Mouse (Mus musculus): ENCODE results near the gene Plcb2. TPM values are rescaled to one million over a fixed set of nuclear protein-coding genes. Genes with fewer than 3 reads are reported as not detected.

Plcb2 gene
- polyA plus RNA-seq, 1 experiment = not detected

DNA sequence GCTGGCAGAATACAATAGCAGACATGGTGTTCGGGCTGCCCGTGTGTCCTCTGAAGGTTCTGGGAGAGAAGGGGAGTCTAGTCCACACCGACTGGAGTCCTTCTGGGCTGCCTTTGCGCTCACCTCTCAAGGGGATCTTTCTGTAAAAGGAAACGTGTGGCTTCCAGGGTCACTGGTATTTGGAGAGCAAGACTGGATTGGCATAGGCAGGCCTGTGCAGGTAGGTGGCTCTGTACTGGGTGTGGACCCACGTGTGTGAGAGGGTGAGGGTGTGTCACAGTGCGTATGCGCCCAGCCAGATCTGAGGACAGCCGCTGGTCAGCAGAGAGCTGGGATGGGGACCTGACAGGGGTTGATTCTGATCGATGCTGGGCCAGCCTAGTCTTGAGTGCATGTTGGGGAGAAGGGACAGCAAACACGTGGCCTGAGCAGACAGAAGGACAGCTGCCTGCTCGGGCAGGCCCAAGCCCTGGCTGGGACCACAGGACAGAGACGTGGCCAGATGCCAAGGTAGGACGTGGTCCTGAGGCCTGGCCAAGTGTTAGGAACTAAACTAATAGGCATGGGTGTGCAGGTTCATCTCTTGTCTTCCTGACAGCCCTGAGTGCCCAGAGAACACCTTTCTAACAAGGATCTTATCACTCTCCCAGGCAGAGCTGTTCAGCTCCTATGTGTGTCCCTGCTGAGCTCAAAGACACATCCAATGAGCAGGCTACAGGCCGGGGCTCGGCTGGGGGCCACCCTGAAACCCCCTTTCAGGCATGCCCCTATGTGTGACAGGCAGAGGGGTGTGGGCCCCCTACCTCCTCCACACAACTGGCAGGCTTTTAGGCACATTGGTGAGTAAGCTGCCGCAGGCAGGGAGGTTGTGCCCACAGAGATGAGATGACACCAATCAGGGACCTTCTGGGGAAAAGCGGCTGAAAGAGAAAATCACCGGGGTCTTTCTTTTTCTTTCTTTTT, 64.2 kb downstream of the Plcb2 start:
- Histone ChIP-seq H3K9me3 (replicated peaks; ENCODE audit: control insufficient read depth, insufficient read depth, low read length, poor library complexity, severe bottlenecking) (no peaks in the 10 kb centered on the region), H3K4me1 (ENCODE audit: control insufficient read depth, insufficient read depth, low read length) (peaks cover 2% of the 10 kb centered on the region), H3K4me3 (ENCODE audit: low read depth, low read length) (peak overlapping the region; percentile 60), H3K27ac (ENCODE audit: insufficient read depth, low read length) (no peak overlapping the region), H3K36me3 (ENCODE audit: control insufficient read depth, insufficient read depth, low read length, poor library complexity, severe bottlenecking) (no peaks in the 10 kb centered on the region), H3K9ac (ENCODE audit: low read depth, poor library complexity, severe bottlenecking) (peak overlapping the region; percentile 52), H3K27me3 (ENCODE audit: control insufficient read depth, insufficient read depth, low read length, poor library complexity, severe bottlenecking) (no peaks in the 10 kb centered on the region)
- no peak for TF ChIP-seq EP300 (IDR thresholded peaks at IDR 0.05; ENCODE audit: insufficient read depth, low read depth, low read length)
- no peak for TF ChIP-seq POLR2A (IDR thresholded peaks at IDR 0.05; ENCODE audit: insufficient read depth, low read length)
- no peak for TF ChIP-seq CTCF (IDR thresholded peaks at IDR 0.05; ENCODE audit: low read depth, low read length)

GRCm38 (mm10) chr2:118662902-118663803, 65.1 kb downstream of the Plcb2 start, which contains the start of gene Pak6:
Gene Pak6, plus strand, starts transcription at chr2:118663303.
- Histone ChIP-seq H3K9ac (ENCODE audit: low read depth, poor library complexity, severe bottlenecking) (peak within 1 kb of the TSS; percentile 52), H3K36me3 (ENCODE audit: control insufficient read depth, insufficient read depth, low read length, poor library complexity, severe bottlenecking) (no peaks in the 10 kb centered on the region), H3K4me1 (ENCODE audit: control insufficient read depth, insufficient read depth, low read length) (peaks cover 7% of the 10 kb centered on the region), H3K9me3 (replicated peaks; ENCODE audit: control insufficient read depth, insufficient read depth, low read length, poor library complexity, severe bottlenecking) (no peaks in the 10 kb centered on the region), H3K27me3 (ENCODE audit: control insufficient read depth, insufficient read depth, low read length, poor library complexity, severe bottlenecking) (no peaks in the 10 kb centered on the region), H3K4me3 (ENCODE audit: low read depth, low read length) (peak within 1 kb of the TSS; percentile 60), H3K27ac (ENCODE audit: insufficient read depth, low read length) (no peak within 1 kb of the TSS)
- no peak for TF ChIP-seq EP300 (IDR thresholded peaks at IDR 0.05; ENCODE audit: insufficient read depth, low read depth, low read length)
- no peak for TF ChIP-seq POLR2A (IDR thresholded peaks at IDR 0.05; ENCODE audit: insufficient read depth, low read length)
- TF ChIP-seq CTCF (IDR thresholded peaks at IDR 0.05; ENCODE audit: low read depth, low read length) = no peak

- no peak for TF ChIP-seq POLR2A (IDR thresholded peaks at IDR 0.05; ENCODE audit: insufficient read depth, low read length)
- Histone ChIP-seq H3K9me3 (replicated peaks; ENCODE audit: control insufficient read depth, insufficient read depth, low read length, poor library complexity, severe bottlenecking) (no peaks in the 10 kb centered on the region), H3K4me3 (ENCODE audit: low read depth, low read length) (no peak overlapping the region), H3K9ac (ENCODE audit: low read depth, poor library complexity, severe bottlenecking) (no peak overlapping the region), H3K4me1 (ENCODE audit: control insufficient read depth, insufficient read depth, low read length) (peaks cover 9% of the 10 kb centered on the region), H3K36me3 (ENCODE audit: control insufficient read depth, insufficient read depth, low read length, poor library complexity, severe bottlenecking) (no peaks in the 10 kb centered on the region), H3K27ac (ENCODE audit: insufficient read depth, low read length) (no peak overlapping the region), H3K27me3 (ENCODE audit: control insufficient read depth, insufficient read depth, low read length, poor library complexity, severe bottlenecking) (no peaks in the 10 kb centered on the region)
Observed at GRCm38 (mm10) chr2:118661891-118662290, 66.3 kb downstream of the Plcb2 start.

DNA sequence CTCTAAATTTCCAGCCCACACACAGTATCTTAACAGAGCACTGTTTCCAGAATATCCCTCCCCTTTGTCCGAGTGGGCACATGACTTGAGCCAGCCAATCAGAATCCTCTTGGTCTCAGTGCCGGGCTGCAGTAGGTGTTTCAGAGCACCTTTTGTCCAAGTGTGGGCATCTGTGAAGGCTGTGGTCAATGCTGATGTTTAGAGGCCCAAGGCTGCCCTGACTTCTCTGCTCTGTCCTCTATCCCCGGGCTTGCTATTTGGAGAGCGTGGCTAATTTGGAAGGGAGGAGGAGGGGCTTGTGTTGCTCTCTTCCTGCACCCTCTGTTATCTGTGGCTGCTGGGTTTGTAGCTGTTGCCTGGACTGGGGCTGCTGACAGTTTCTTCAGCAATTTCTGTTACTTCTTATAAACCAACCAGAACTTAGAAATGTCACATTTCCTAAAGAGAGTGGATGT, 68.2 kb downstream of the Plcb2 start:
- H3K27ac ChIP-seq (ENCODE audit: insufficient read depth, low read length) = peak overlapping the region; percentile 86; the same call in 1 of the 2 replicates
- peaks cover 11% of the 10 kb centered on the region for H3K4me1 ChIP-seq (ENCODE audit: control insufficient read depth, insufficient read depth, low read length)
- TF ChIP-seq POLR2A (IDR thresholded peaks at IDR 0.05; ENCODE audit: insufficient read depth, low read length) (no peak), CTCF (IDR thresholded peaks at IDR 0.05; ENCODE audit: low read depth, low read length) (no peak)
- H3K9me3 ChIP-seq (replicated peaks; ENCODE audit: control insufficient read depth, insufficient read depth, low read length, poor library complexity, severe bottlenecking) = no peaks in the 10 kb centered on the region
- H3K27me3 ChIP-seq (ENCODE audit: control insufficient read depth, insufficient read depth, low read length, poor library complexity, severe bottlenecking) = no peaks in the 10 kb centered on the region
- H3K36me3 ChIP-seq (ENCODE audit: control insufficient read depth, insufficient read depth, low read length, poor library complexity, severe bottlenecking) = no peaks in the 10 kb centered on the region
- H3K9ac ChIP-seq (ENCODE audit: low read depth, poor library complexity, severe bottlenecking) = no peak overlapping the region
- H3K4me3 ChIP-seq (ENCODE audit: low read depth, low read length) = no peak overlapping the region

- TF ChIP-seq EP300 (IDR thresholded peaks at IDR 0.05; ENCODE audit: insufficient read depth, low read depth, low read length) (no peak), POLR2A (IDR thresholded peaks at IDR 0.05; ENCODE audit: insufficient read depth, low read length) (no peak), CTCF (IDR thresholded peaks at IDR 0.05; ENCODE audit: low read depth, low read length) (no peak)
- no peak overlapping the region for H3K4me3 ChIP-seq (ENCODE audit: low read depth, low read length)
- H3K27me3 ChIP-seq (ENCODE audit: control insufficient read depth, insufficient read depth, low read length, poor library complexity, severe bottlenecking) = no peaks in the 10 kb centered on the region
- H3K27ac ChIP-seq (ENCODE audit: insufficient read depth, low read length) = peak overlapping the region; percentile 86
- peaks cover 11% of the 10 kb centered on the region for H3K4me1 ChIP-seq (ENCODE audit: control insufficient read depth, insufficient read depth, low read length)
- no peaks in the 10 kb centered on the region for H3K9me3 ChIP-seq (replicated peaks; ENCODE audit: control insufficient read depth, insufficient read depth, low read length, poor library complexity, severe bottlenecking)
- H3K9ac ChIP-seq (ENCODE audit: low read depth, poor library complexity, severe bottlenecking) = no peak overlapping the region
- H3K36me3 ChIP-seq (ENCODE audit: control insufficient read depth, insufficient read depth, low read length, poor library complexity, severe bottlenecking) = no peaks in the 10 kb centered on the region
Observed at GRCm38 (mm10) chr2:118659493-118659892, 68.7 kb downstream of the Plcb2 start.

Measured in ES-Bruce4 (cell line).